Mouse (Mus musculus): ENCODE data around the gene Tmc5.

- no peak for TF ChIP-seq CTCF (IDR thresholded peaks at IDR 0.05; ENCODE audit: low read depth, low read length)
- no peak for TF ChIP-seq GATA1 (IDR thresholded peaks at IDR 0.05; ENCODE audit: borderline replicate concordance, low read length)
Observed at GRCm38 (mm10) chr7:118633951-118634350, 36.9 kb downstream of the Tmc5 start.
